Mouse (Mus musculus): ENCODE measurements at regions not wholly inside any gene's neighbourhood (a gene's known extent, or its start where the extent isn't known, plus 50 kb on each side); places are given as distances from the start of the nearest gene placed in this dataset.

DNA sequence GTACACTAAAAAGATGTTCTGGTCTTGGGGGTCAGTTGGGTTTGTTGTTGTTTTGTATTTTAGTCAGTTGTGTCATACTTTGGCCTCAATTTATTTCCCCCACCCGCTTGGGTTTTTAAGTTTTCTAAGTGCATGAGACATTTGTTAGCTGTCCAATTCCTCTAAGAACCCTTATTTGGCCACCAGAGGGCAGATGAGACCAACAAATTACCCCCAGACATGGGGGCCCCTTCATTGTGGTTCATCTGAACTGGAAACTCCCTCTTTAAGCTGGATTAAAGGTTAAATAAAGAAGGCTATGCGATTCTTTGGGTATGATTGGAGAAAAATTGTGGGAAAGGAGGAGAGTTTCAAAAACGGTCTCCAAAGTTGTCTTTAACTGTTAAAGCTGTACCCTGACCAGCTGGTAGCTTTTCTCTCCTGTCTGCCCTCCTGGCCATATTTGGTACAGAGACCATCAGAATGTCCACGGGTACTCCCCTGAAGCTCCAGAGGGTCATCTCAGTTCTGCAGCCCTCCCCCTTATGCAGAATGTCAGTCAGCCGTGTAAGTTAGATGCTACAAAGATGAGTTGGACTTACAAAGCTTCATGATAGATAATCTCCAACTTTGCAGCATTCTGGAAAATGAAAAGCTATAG is 238.6 kb downstream of the Foxa2 start:
- TF ChIP-seq ZNF384 (IDR thresholded peaks at IDR 0.05; ENCODE audit: low read depth, low read length), result no peak
- TF ChIP-seq ZC3H11A (IDR thresholded peaks at IDR 0.05; ENCODE audit: borderline replicate concordance, low read depth, low read length), result peak; percentile 56; the same call in 1 of the 2 replicates
